Mouse (Mus musculus) testis, adult 2 months (tissue): Measurements from ENCODE around the gene Rnf220.

ENCODE experiments used
- CTCF ChIP-seq: fragments of 200-500 bp; IDR thresholded peaks from 2 replicates; pipeline ENCODE4 v1.5.1; 2012; ENCODE audit warnings: low read depth, mild to moderate bottlenecking, inconsistent platforms, low read length, moderate library complexity; ENCODE audit not compliant: control insufficient read depth, insufficient read depth, insufficient replicate concordance
- POLR2A ChIP-seq: fragments of 200-500 bp; IDR thresholded peaks from 2 replicates; pipeline ENCODE4 v1.6.1; 2012; ENCODE audit warnings: low read depth, mild to moderate bottlenecking, inconsistent platforms, low read length, moderate library complexity; ENCODE audit not compliant: control insufficient read depth

DNA sequence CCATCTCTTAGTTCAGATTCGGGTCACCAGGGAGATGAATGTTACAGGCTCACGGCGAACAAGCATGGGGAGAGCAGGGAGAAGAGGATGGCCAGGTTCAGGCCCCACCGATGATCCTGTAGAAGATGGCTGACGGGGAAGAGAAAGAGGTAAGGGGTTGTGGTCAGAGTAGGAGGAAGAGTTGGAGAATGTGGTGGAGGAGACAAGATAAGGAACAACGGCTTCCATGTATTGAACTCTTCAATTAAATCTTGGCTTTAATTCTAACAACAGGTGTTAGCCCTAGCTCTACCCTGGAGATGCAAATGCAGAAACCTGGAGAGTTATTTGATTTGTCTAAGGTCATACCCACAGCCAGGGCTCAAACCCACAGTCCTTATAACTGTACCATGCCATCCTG lies 49.8 kb upstream of the Rnf220 start:
- TF ChIP-seq CTCF (no peak), POLR2A (no peak)
